Comparison of ENCODE assay signal across 20 mouse cellular contexts in the genomic region with DNA sequence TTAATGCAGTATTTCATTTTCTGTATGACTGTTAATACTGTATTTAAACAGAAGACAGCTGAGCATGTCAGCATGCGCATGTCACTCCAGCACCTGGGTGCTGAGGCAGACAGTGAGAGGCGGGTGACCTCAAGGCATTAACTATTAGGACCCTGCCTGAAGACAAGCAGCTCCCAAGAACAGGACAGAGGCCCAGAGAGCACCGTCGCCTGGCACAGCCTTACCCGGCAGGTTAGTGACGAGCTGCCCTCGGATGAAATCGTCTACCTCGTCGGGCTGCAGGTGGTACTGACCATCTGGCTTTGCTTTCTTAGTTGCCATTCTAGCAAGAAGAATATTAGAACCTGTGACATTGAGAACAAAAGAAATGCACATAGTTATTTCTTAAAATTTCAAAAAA.
"Had no signal": no experiment of that assay in that cellular context is flagged by ENCODE, and none has a peak within 500 bp of the region (broad histone marks: within the 10 kb centered on the region; RNA-seq: fewer than 3 reads in every experiment).

No protein-coding gene starts in this region.

- H3K27me3 ChIP-seq: limb, embryonic 12.5 days; limb, embryonic 15.5 days; midbrain, embryonic 12.5 days; midbrain, embryonic 15.5 days; neural tube, embryonic 12.5 days; neural tube, embryonic 15.5 days; stomach, embryonic 15.5 days had no signal

- H3K4me1 ChIP-seq: limb, embryonic 12.5 days; limb, embryonic 15.5 days; midbrain, embryonic 12.5 days; midbrain, embryonic 15.5 days; neural tube, embryonic 12.5 days; neural tube, embryonic 15.5 days; stomach, embryonic 15.5 days had no signal

- H3K27ac ChIP-seq: limb, embryonic 12.5 days; limb, embryonic 15.5 days; liver, embryonic 14.5 days; macrophage; midbrain, embryonic 12.5 days; midbrain, embryonic 15.5 days; neural tube, embryonic 12.5 days; neural tube, embryonic 15.5 days; stomach, embryonic 15.5 days had no signal

- DNase-seq: kidney, postnatal 14 days; kidney, postnatal 4 days; left cerebral cortex, postnatal 4 days; liver, postnatal 0 days; lung, embryonic 14.5 days; right cerebral cortex, adult 18-20 months; right cerebral cortex, postnatal 14 days; right cerebral cortex, postnatal 4 days; thymus, adult 18-20 months; thymus, postnatal 14 days; thymus, postnatal 4 days had no signal

- H3K4me3 ChIP-seq: limb, embryonic 12.5 days; limb, embryonic 15.5 days; midbrain, embryonic 12.5 days; midbrain, embryonic 15.5 days; neural tube, embryonic 12.5 days; neural tube, embryonic 15.5 days; stomach, embryonic 15.5 days had no signal
